Mouse (Mus musculus) lung, postnatal 10 days (tissue): Measurements from ENCODE around the gene Icos.

ENCODE experiments used
- DNase-seq: peaks from one replicate; pipeline ENCODE4 v3.0.0; 2021

Icos gene

GRCm38 (mm10) chr1:61042842-61043241, 65.1 kb downstream of the Icos start:
- peak; percentile 3 for DNase-seq

- no peak for DNase-seq
Observed at GRCm38 (mm10) chr1:61046055-61046705, 68.5 kb downstream of the Icos start.

- no peak for DNase-seq
Observed at GRCm38 (mm10) chr1:61047336-61047735, 69.6 kb downstream of the Icos start.
